Mouse (Mus musculus): ENCODE data around the gene Rraga.

DNA sequence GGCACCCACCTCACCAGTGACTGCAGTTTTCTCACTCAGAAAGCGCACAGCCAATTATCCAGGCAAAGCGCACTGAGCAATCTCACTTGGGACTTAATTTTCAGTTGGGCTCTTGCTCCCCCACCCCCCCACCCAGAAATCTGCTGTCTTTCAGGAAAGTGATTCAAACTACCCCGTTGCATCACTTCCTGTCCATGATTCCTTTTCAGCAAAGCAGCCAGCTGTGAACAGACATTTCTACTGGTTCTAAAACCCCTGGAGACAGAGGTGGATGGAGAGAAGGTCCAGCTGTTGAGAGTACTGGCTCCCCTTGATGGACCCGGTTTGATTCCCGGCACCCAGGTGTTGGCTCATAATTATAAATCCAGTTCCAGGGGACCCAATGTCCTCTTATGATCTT is 50.0 kb downstream of the Rraga start:
- TF ChIP-seq CTCF (conservative IDR thresholded peaks at IDR 0.05 in 1 of 2, IDR thresholded peaks at IDR 0.05 in 1 of 2; ENCODE audit: low read depth in 2 of 2, low read length in 2 of 2): no peak
- no peak for TF ChIP-seq BHLHE40 (IDR thresholded peaks at IDR 0.05; ENCODE audit: low read depth, low read length)

All from CH12.LX (cell line).